Mouse (Mus musculus): Measurements from ENCODE around the gene Tomm5.
A peak's percentile ranks its signal among the peaks of the same experiment; 100 is the strongest.
"Not testable (repeated sequence)": the region's sequence is repeated elsewhere in the genome, so short reads cannot be mapped to it uniquely, and the experiment has no call there.

The Tomm5 gene

DNA sequence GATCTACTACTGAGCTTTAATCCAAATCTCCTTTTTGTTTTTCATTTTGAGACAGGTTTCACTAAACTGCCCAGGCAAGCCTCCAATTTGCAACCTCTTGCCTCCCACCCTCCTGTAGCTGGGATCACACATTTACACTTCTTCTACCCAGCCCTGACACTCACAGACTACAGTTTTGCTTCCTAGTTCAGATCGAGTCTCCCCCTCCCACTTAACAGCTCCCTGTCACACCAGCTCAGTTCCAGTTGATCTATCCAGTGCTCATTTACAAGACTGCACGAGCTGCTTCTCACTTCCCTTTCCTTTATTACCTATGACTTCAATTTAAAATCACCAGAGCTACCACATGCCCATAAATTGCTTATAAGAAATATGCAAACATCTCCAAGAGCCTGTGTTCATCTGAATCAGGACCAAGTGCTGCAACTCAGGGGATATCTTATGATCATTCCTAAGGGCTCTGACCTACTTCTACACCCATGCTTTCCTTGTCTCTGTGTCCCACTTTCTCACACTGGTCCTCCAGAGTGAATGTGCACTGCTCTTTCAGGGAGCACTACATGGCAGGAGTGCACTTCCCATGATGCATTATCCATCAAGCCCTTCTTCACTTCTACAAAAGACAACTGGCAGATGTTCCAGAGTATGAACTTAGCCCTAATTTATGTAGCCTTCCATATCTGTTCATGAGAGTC is 41.7 kb downstream of the Tomm5 start:
- DNase-seq (ENCODE audit: low read depth, low spot score), result peak; percentile 40

GRCm38 (mm10) chr4:45064577-45064976 is 43.3 kb downstream of the Tomm5 start:
- no peak for DNase-seq (ENCODE audit: low read depth, low spot score)

GRCm38 (mm10) chr4:45063836-45064235 is 44.1 kb downstream of the Tomm5 start:
- not testable (repeated sequence) for DNase-seq (ENCODE audit: low read depth, low spot score)

- DNase-seq (ENCODE audit: low read depth, low spot score), result peak; percentile 57
These were observed 52.5 kb downstream of the Tomm5 start for GRCm38 (mm10) chr4:45055451-45055850.
